Mouse (Mus musculus) heart, embryonic 11.5 days (tissue): ENCODE measurements around the gene Zbtb34. TPM values are rescaled to one million over a fixed set of nuclear protein-coding genes. Genes with fewer than 3 reads are reported as not detected.

Experiments
- ATAC-seq: fragments of 200-750 bp; cut with Nextera tagmentation; replicated peaks from 2 replicates; pipeline ENCODE4 v1.8.0; 2017; ENCODE audit warnings: moderate library complexity; ENCODE audit not compliant: insufficient number of reproducible peaks, low FRiP score, low TSS enrichment
- H3K27ac ChIP-seq: fragments of 300-500 bp; sonication (generic); 2 replicates; pipeline ENCODE4 v1.5.1; 2014; ENCODE audit warnings: mild to moderate bottlenecking, low read depth, low read length
- H3K27me3 ChIP-seq: fragments of 300-500 bp; sonication (generic); 2 replicates; pipeline ENCODE4 v1.6.1; 2014; ENCODE audit warnings: mild to moderate bottlenecking, low read length, mixed read lengths; ENCODE audit not compliant: control insufficient read depth, insufficient read depth
- H3K36me3 ChIP-seq: fragments of 300-500 bp; sonication (generic); 2 replicates; pipeline ENCODE4 v1.6.1; 2014; ENCODE audit warnings: mild to moderate bottlenecking, low read length, moderate library complexity, mixed read lengths; ENCODE audit not compliant: control insufficient read depth, insufficient read depth
- H3K4me1 ChIP-seq: fragments of 300-500 bp; sonication (generic); 2 replicates; pipeline ENCODE4 v1.6.1; 2014; ENCODE audit warnings: low read length; ENCODE audit not compliant: control insufficient read depth, insufficient read depth
- H3K4me2 ChIP-seq: fragments of 300-500 bp; sonication (generic); 2 replicates; pipeline ENCODE4 v1.6.1; 2014; ENCODE audit warnings: mild to moderate bottlenecking, moderate library complexity
- H3K4me3 ChIP-seq: fragments of 300-500 bp; sonication (generic); 2 replicates; pipeline ENCODE4 v1.5.1; 2014; ENCODE audit warnings: low read depth, low read length
- H3K9ac ChIP-seq: fragments of 300-500 bp; sonication (generic); 2 replicates; pipeline ENCODE4 v1.6.1; 2014; ENCODE audit warnings: mild to moderate bottlenecking, low read depth, low read length, moderate library complexity
- H3K9me3 ChIP-seq: fragments of 300-500 bp; sonication (generic); replicated peaks from 2 replicates; pipeline ENCODE4 v1.6.1; 2016; ENCODE audit warnings: low read length; ENCODE audit not compliant: control insufficient read depth
- WGBS: fragments of 180-500 bp; shearing (Covaris S2); extraction: QIAGEN DNeasy Blood & Tissue Kit; methylation state at CpG from one replicate; pipeline ENCODE4 v1.1.7; 2014; ENCODE audit not compliant: insufficient replicate concordance; 5-methylcytosine and 5-hydroxymethylcytosine counted together
- polyA plus RNA-seq: library from polyadenylated mRNA; unstranded; fragments of >200 nt; fragmentation: Nextera tagmentation; extraction: Ambion mirVana; gene quantifications from 2 replicates; pipeline ENCODE4 v1.2.1, GENCODE M21; 2014

Gene Zbtb34
- polyA plus RNA-seq, 1 experiment from 2014 or later, result 4.2 TPM

DNA sequence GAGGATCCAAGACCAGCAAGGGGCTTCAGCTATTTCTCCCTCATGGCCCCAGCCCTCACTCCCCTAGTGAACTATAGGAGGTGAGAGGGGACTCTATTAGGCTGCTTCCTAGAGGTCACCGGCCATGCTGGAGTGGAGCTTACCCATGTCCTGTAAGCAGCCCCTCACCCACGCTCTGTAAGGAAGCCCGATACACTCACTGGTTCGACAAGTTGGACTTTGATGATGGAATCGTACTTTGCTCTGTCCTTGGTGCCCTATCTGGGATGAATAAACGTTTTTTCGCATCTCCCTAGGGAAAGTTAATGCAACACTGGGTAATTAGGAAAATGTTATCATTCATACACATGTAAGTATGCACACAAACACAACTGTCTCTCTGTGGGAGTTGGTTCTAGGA is 30.9 kb upstream of the Zbtb34 start:
- Histone ChIP-seq H3K4me2 (no peak overlapping the region), H3K9ac (no peak overlapping the region), H3K27ac (no peak overlapping the region), H3K9me3 (no peaks in the 10 kb centered on the region), H3K36me3 (peaks cover 5% of the 10 kb centered on the region), H3K27me3 (no peaks in the 10 kb centered on the region), H3K4me3 (no peak overlapping the region), H3K4me1 (peaks cover 8% of the 10 kb centered on the region)
- WGBS, result 87% methylated on average over 7 of the region's 7 CpGs
- no peak for ATAC-seq

DNA sequence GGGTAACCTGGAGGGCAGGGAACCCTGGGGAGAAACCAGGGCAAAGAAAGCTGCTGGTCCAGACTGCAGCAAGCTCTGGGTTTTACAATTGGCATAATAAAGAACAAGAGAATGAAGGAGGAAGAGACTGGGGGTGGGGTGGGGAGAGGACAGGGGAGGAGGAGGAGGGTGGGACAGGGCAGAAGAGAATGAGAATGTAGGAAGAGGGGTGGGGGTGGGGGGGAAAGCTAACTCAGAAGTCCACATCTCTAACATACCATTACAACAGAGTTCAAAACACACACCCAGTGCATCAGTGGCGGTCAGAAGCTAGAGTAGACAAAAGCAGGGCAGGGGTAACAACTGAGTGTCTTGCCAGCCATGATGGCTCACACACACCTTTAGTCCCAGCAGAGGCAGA is 29.9 kb upstream of the Zbtb34 start:
- peaks cover 5% of the 10 kb centered on the region for H3K36me3 ChIP-seq
- ATAC-seq, result no peak
- H3K27ac ChIP-seq, result no peak overlapping the region
- no peak overlapping the region for H3K4me2 ChIP-seq
- peaks cover 3% of the 10 kb centered on the region; the same call in 1 of the 2 replicates for H3K4me1 ChIP-seq
- no peaks in the 10 kb centered on the region for H3K9me3 ChIP-seq
- no peak overlapping the region for H3K4me3 ChIP-seq
- H3K27me3 ChIP-seq, result no peaks in the 10 kb centered on the region
- H3K9ac ChIP-seq, result no peak overlapping the region
- 79% methylated on average over 1 of the region's 1 CpGs for WGBS

DNA sequence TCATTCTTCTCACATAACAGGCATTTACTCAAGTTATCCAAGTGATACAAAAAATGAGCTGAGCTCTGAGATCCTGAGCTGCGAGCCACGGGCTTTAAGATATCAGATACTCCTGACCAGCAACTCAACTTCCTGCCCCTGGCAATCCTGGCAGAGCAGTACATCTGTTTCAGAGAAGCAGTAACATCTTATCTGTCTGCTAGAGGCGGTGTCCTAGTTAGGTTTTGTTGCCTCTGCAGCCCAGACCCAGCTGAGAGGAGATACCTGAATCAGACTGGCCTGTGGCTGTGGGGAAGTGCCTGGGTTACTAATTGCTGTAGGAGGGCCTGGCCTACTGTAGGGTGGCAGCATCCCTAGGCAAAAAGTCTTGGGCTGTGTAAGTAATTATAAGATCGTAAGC is 28.5 kb upstream of the Zbtb34 start:
- Histone ChIP-seq H3K9me3 (no peaks in the 10 kb centered on the region), H3K9ac (no peak overlapping the region), H3K4me3 (no peak overlapping the region), H3K4me2 (no peak overlapping the region), H3K36me3 (peaks cover 7% of the 10 kb centered on the region), H3K4me1 (no peaks in the 10 kb centered on the region), H3K27me3 (no peaks in the 10 kb centered on the region), H3K27ac (no peak overlapping the region)
- WGBS, result 62% methylated on average over 4 of the region's 4 CpGs
- no peak for ATAC-seq

DNA sequence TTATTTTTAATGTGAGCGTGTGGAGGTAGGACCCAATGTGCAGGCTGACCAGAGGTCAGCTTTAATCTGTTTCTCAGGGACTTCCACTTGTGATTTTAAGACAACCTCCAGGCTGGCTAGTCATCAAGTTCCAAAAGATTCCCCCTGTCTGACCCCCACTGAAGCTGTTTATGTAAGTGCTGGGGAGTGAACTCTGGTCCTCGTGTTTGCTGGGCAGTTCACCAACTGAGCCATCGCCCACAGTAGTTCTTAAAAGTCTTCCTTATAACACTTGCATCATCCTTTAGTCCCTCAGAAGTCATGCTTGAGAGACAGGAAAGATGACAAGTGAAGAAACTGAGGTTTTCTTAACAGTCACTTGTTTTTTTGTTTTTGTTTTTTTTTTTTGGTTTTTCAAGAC is 25.6 kb upstream of the Zbtb34 start:
- H3K9ac ChIP-seq, result no peak overlapping the region
- no peaks in the 10 kb centered on the region for H3K9me3 ChIP-seq
- no peak for ATAC-seq
- H3K36me3 ChIP-seq, result peaks cover 14% of the 10 kb centered on the region; the same call in 1 of the 2 replicates
- H3K27ac ChIP-seq, result no peak overlapping the region
- no peak overlapping the region for H3K4me3 ChIP-seq
- peaks cover 14% of the 10 kb centered on the region; the same call in 1 of the 2 replicates for H3K4me1 ChIP-seq
- no peaks in the 10 kb centered on the region for H3K27me3 ChIP-seq
- no peak overlapping the region for H3K4me2 ChIP-seq
- WGBS, result 75% methylated on average over 3 of the region's 3 CpGs

DNA sequence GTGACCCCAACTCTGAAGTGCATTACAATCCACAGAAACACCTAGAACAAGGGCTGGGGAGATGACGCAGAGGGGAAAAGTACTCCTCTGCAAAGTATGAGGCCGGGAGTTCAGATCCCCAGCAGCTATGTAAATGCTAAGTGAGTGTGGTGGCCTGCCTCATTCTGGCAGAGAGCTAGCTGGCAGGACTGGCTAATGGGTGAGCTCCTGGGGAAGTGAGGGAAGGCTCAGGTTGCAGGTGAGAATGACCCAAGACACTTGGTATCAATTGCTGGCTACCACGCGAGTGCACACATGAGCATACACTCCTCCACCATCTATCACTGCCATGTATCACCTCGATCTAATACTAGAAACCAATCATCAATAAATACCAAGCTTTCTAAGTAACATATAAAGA is 25.1 kb upstream of the Zbtb34 start:
- Histone ChIP-seq H3K27ac (no peak overlapping the region), H3K4me3 (no peak overlapping the region), H3K4me2 (no peak overlapping the region), H3K9me3 (no peaks in the 10 kb centered on the region), H3K36me3 (peaks cover 18% of the 10 kb centered on the region; the same call in 1 of the 2 replicates), H3K4me1 (peaks cover 17% of the 10 kb centered on the region; the same call in 1 of the 2 replicates), H3K9ac (no peak overlapping the region), H3K27me3 (no peaks in the 10 kb centered on the region)
- ATAC-seq, result no peak
- WGBS, result 90% methylated on average over 5 of the region's 5 CpGs

DNA sequence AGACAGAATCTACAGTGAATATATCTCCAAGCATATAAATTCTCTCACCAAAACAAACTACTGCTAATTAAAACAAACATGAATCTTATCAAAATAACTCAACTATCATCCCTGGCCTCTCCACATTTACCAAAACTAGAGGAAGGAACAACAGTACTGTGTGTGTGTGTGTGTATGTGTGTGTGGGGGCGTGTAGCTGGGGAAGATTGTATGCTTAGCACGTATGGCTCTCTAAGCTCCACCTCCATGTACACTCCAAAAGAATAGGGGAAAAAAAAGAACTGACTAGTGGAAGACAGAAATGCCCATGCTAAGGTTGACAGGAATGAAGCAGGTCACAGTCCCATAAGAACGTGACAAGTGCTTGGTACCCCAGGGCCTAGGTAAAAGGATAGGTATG is 24.2 kb upstream of the Zbtb34 start:
- H3K4me2 ChIP-seq, result no peak overlapping the region
- WGBS, result 85% methylated on average over 3 of the region's 3 CpGs
- H3K27me3 ChIP-seq, result no peaks in the 10 kb centered on the region
- ATAC-seq, result no peak
- H3K27ac ChIP-seq, result no peak overlapping the region
- no peak overlapping the region for H3K4me3 ChIP-seq
- H3K4me1 ChIP-seq, result peaks cover 17% of the 10 kb centered on the region; the same call in 1 of the 2 replicates
- H3K36me3 ChIP-seq, result peaks cover 22% of the 10 kb centered on the region; the same call in 1 of the 2 replicates
- H3K9me3 ChIP-seq, result no peaks in the 10 kb centered on the region
- no peak overlapping the region for H3K9ac ChIP-seq

DNA sequence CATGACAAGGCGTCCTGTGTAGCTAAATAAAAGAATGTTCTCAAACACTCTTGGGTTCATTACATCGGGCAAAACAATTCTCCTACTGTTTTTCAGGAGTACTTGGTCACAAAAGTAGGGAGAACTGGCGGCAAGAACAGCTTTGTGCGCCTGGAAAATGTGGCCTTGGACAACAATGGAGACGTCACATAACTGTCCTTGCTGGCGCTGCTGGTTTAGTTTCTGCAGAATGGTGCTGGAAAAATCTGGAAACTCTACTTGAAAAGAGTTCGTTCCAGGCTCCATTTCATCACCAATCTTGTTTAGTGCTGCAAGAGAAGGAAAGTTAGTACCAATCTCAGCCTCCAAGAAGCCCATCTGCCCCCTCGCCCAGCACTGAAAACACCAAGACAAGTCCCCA is 23.7 kb upstream of the Zbtb34 start:
- Histone ChIP-seq H3K4me1 (peaks cover 17% of the 10 kb centered on the region; the same call in 1 of the 2 replicates), H3K9me3 (no peaks in the 10 kb centered on the region), H3K27ac (no peak overlapping the region), H3K36me3 (peaks cover 22% of the 10 kb centered on the region; the same call in 1 of the 2 replicates), H3K27me3 (no peaks in the 10 kb centered on the region), H3K4me2 (no peak overlapping the region), H3K4me3 (no peak overlapping the region), H3K9ac (no peak overlapping the region)
- 88% methylated on average over 8 of the region's 8 CpGs for WGBS
- ATAC-seq, result no peak

DNA sequence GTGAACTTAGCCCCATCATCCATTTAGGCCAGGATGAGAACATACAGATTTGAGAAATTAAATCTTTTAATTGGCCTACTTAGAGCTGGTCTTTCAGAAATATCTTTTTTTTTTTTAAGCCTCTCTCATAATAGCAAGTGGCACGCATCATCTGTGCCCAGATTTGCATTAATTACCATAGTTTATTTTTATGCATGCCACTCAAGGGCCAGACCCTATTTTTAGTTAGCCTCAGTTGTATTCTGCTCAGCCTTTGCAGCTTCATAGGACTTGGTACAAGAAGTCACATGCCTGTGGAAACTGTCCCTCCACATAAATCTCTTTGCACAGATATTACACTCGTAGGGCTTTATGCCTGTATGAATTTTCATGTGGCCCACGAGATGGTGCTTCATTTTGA is 22.4 kb upstream of the Zbtb34 start:
- peaks cover 24% of the 10 kb centered on the region for H3K36me3 ChIP-seq
- no peaks in the 10 kb centered on the region for H3K9me3 ChIP-seq
- H3K9ac ChIP-seq, result no peak overlapping the region
- H3K27me3 ChIP-seq, result no peaks in the 10 kb centered on the region
- WGBS, result 88% methylated on average over 3 of the region's 3 CpGs
- ATAC-seq, result no peak
- no peak overlapping the region for H3K4me3 ChIP-seq
- H3K4me1 ChIP-seq, result peaks cover 17% of the 10 kb centered on the region; the same call in 1 of the 2 replicates
- H3K4me2 ChIP-seq, result no peak overlapping the region
- H3K27ac ChIP-seq, result no peak overlapping the region

DNA sequence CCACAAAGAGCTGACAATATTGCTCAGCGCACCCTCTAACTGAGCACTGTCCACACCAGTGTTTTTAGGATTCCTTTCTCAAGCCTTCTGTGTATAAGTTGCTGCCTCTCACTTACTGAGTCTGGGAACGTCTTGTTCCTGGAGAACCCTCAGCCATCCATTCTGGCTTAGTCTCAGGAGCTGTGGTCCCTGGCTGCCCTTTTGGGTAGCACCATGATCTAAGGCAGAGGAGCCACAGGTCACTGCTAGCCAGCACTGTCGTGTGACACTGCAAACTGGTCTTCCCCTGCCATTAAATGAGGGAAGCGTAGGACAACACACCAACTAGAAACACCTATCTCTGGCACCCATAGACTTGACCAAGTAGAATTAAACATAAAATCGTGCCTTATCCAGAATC is 21.6 kb upstream of the Zbtb34 start:
- ATAC-seq, result no peak
- Histone ChIP-seq H3K9ac (no peak overlapping the region), H3K27ac (peak overlapping the region; percentile 42), H3K4me2 (no peak overlapping the region), H3K9me3 (no peaks in the 10 kb centered on the region), H3K4me1 (peaks cover 17% of the 10 kb centered on the region; the same call in 1 of the 2 replicates), H3K36me3 (peaks cover 24% of the 10 kb centered on the region), H3K4me3 (no peak overlapping the region), H3K27me3 (no peaks in the 10 kb centered on the region)
- 86% methylated on average over 5 of the region's 5 CpGs for WGBS
